Mouse (Mus musculus): ENCODE results near the gene Gm28038. TPM values are rescaled to one million over a fixed set of nuclear protein-coding genes. Genes with fewer than 3 reads are reported as not detected.

The Gm28038 gene
- polyA plus RNA-seq, 1 experiment from 2014 or later: not detected

DNA sequence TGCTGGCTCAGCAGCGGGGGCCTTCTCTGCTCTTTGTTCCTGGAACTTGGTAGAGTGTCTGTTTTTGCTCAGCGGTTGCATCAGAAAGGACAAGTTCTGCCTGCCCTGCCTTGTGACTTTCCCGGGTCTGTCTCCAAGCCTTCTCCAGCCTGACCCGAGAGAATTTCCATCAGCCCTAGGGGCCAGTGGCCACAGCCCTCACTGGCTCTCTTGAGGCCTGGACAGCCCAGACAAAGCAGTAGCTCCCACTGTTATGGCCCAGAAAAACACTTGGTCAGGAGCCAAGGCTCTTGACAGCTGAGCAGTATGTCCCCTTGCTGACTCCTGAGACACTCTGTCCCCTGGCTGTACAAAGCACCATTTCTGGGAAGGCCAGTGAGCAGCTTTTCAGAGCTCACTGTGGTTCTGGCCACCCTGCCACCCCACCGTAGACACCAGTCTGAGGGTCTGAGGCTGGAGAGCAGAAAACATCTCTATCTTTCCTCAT lies 15.0 kb upstream of the Gm28038 start, which contains the start of gene Phyhd1:
Phyhd1 (plus strand) TSS at position 437 of the 487 bp plus-strand sequence.
- no peak within 1 kb of the TSS; the same call in none of the 2 replicates for H3K9ac ChIP-seq (ENCODE audit: low read depth, low read length)
- no peak for TF ChIP-seq CTCF (IDR thresholded peaks at IDR 0.05; ENCODE audit: low read depth)
- WGBS: 36% methylated on average over 5 of the region's 5 CpGs
- no peaks in the 10 kb centered on the region for H3K9me3 ChIP-seq (ENCODE audit: control insufficient read depth)
- 0 out of 2 replicates have a peak, but pooled peaks cover 12% of the 10 kb centered on the region for H3K4me1 ChIP-seq (replicated peaks; ENCODE audit: control insufficient read depth, insufficient read depth, low read length)
- H3K4me2 ChIP-seq (replicated peaks; ENCODE audit: low read depth): peak within 1 kb of the TSS; percentile 35; the same call in 1 of the 2 replicates
- no peak for ATAC-seq
- 0 out of 2 replicates have a peak within 1 kb of the TSS, but pooled peaks have one; percentile 7 for H3K4me3 ChIP-seq (ENCODE audit: low read depth, low read length)
- no peaks in the 10 kb centered on the region for H3K27me3 ChIP-seq (replicated peaks; ENCODE audit: control insufficient read depth, insufficient read depth, low read length)
- peak within 1 kb of the TSS; percentile 79 for H3K27ac ChIP-seq (ENCODE audit: low read depth, low read length)
- H3K36me3 ChIP-seq (ENCODE audit: control insufficient read depth, insufficient read depth): peaks cover 36% of the 10 kb centered on the region

DNA sequence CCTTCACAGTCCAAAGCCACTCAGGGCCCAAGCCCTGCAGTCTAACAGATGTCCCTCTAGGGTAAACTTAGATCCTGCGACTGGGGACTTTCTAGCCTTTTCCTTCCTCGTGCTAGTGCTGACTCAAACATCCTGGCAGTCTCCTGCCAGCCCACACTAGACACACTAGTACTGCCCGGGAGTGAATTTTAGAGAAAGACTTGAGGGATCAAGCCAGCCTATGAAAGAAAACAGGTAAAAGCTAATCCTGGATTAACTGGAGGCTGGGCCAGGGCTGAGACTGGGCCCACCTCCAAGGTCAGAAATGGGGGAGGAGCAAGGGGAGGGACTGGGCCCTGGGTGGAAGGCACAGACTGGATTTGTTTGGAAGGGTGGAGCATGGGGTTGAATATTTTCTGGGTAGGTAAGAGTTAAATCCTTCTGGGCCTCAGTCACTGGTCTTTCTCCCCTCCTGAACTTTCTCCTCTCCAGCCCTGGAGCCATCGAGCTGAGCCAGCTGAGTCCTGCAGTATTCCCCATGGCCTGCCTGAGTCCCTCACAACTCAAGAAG lies 14.4 kb upstream of the Gm28038 start:
- H3K27ac ChIP-seq (ENCODE audit: low read depth, low read length): peak overlapping the region; percentile 79
- H3K36me3 ChIP-seq (ENCODE audit: control insufficient read depth, insufficient read depth): peaks cover 32% of the 10 kb centered on the region
- H3K27me3 ChIP-seq (replicated peaks; ENCODE audit: control insufficient read depth, insufficient read depth, low read length): no peaks in the 10 kb centered on the region
- no peak for TF ChIP-seq CTCF (IDR thresholded peaks at IDR 0.05; ENCODE audit: low read depth)
- no peak overlapping the region; the same call in none of the 2 replicates for H3K9ac ChIP-seq (ENCODE audit: low read depth, low read length)
- H3K4me2 ChIP-seq (replicated peaks; ENCODE audit: low read depth): peak overlapping the region; percentile 35; the same call in 1 of the 2 replicates
- no peaks in the 10 kb centered on the region for H3K9me3 ChIP-seq (ENCODE audit: control insufficient read depth)
- WGBS: 4% methylated on average over 4 of the region's 4 CpGs
- peak; percentile 32; the same call in 1 of the 2 replicates for ATAC-seq
- H3K4me3 ChIP-seq (ENCODE audit: low read depth, low read length): 0 out of 2 replicates have a peak overlapping the region, but pooled peaks have one; percentile 7
- H3K4me1 ChIP-seq (replicated peaks; ENCODE audit: control insufficient read depth, insufficient read depth, low read length): 0 out of 2 replicates have a peak, but pooled peaks cover 12% of the 10 kb centered on the region

DNA sequence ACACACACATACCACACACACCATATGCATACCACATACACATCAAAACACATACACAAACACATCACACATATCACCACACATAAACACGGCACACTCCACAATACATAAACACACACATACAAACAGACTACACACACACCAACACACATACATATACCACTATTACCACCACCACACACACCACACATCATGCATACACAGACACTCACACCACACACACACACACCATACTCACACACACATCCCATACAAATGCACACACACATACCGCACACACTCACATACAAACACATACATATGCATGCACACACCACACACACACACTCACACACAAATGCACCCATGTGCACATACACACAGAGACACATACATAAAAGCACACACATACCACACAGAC lies 13.4 kb upstream of the Gm28038 start:
- peak overlapping the region; percentile 79; the same call in 1 of the 2 replicates for H3K27ac ChIP-seq (ENCODE audit: low read depth, low read length)

DNA sequence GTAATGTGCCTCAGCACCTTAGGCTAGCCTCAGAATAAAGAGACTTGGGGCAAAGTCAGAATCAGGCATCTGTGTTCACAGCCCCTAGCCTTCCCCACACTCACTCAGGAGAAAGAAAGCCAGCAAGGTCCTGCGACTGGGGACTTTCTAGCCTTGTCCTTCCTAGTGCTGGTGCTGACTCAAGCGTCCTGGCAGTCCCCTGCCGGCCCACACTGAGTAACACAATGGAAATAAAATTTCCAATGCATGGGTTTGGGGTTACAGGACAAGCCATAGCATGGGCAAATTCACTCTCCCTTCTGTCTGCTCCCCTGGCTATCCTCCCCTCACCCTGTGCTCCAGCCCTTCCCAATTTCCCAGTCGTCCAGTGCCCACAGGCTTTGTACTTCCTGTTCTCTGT lies 12.5 kb upstream of the Gm28038 start:
- Histone ChIP-seq H3K27ac (ENCODE audit: low read depth, low read length) (no peak overlapping the region), H3K9me3 (ENCODE audit: control insufficient read depth) (no peaks in the 10 kb centered on the region), H3K4me2 (replicated peaks; ENCODE audit: low read depth) (no peak overlapping the region), H3K9ac (ENCODE audit: low read depth, low read length) (no peak overlapping the region), H3K36me3 (ENCODE audit: control insufficient read depth, insufficient read depth) (peaks cover 15% of the 10 kb centered on the region), H3K4me3 (ENCODE audit: low read depth, low read length) (no peak overlapping the region), H3K27me3 (replicated peaks; ENCODE audit: control insufficient read depth, insufficient read depth, low read length) (no peaks in the 10 kb centered on the region), H3K4me1 (replicated peaks; ENCODE audit: control insufficient read depth, insufficient read depth, low read length) (0 out of 2 replicates have a peak, but pooled peaks cover 12% of the 10 kb centered on the region)
- ATAC-seq: no peak
- WGBS: 72% methylated on average over 4 of the region's 4 CpGs
- TF ChIP-seq CTCF (IDR thresholded peaks at IDR 0.05; ENCODE audit: low read depth): 0 out of 2 replicates have a peak, but pooled peaks have one; percentile 6

More for the DNA sequence above, 13.4 kb upstream of the Gm28038 start:
- Histone ChIP-seq H3K27me3 (replicated peaks; ENCODE audit: control insufficient read depth, insufficient read depth, low read length) (no peaks in the 10 kb centered on the region), H3K36me3 (ENCODE audit: control insufficient read depth, insufficient read depth) (peaks cover 22% of the 10 kb centered on the region), H3K4me2 (replicated peaks; ENCODE audit: low read depth) (no peak overlapping the region), H3K9me3 (ENCODE audit: control insufficient read depth) (no peaks in the 10 kb centered on the region), H3K4me3 (ENCODE audit: low read depth, low read length) (no peak overlapping the region), H3K9ac (ENCODE audit: low read depth, low read length) (no peak overlapping the region), H3K4me1 (replicated peaks; ENCODE audit: control insufficient read depth, insufficient read depth, low read length) (0 out of 2 replicates have a peak, but pooled peaks cover 12% of the 10 kb centered on the region)
- TF ChIP-seq CTCF (IDR thresholded peaks at IDR 0.05; ENCODE audit: low read depth): no peak
- ATAC-seq: no peak
- whole genome bisulfite sequencing: 94% methylated on average over 2 of the region's 2 CpGs

DNA sequence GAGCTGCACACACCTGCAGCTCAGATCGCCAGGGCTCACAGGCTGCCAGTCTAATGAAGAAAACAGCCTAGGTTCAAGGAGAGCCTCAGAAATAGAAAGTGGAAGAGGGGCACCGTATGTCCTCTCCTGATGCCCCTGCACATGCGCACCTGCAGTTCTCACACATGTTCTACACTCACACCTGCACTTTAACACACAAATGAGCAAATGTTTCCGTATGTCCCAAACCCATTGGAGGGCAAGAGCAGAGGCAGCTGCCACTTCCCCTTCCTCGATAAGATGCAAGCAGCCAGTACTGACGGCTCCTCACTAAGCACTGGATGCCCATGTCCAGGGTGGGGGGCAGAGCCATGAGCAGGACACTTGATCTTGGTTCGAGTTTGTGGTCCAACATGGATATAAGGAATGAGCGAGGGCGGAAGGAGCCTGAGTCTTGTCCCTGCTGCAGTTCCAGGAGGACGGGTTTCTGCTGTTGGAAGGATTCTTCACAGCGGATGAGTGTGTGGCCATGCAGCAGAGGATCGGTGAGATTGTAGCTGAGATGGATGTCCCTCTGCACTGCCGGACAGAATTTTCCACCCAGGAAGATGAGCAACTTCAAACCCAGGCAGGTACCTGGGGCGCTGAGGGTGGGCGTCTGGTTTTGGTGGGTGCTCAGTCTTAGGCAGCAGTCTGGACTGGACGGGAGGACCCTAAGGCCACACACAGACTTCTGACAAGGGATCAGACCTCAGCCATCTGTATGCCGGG lies 11.4 kb upstream of the Gm28038 start:
- no peak for TF ChIP-seq CTCF (IDR thresholded peaks at IDR 0.05; ENCODE audit: low read depth)
- Histone ChIP-seq H3K4me3 (ENCODE audit: low read depth, low read length) (no peak overlapping the region), H3K9ac (ENCODE audit: low read depth, low read length) (no peak overlapping the region), H3K27me3 (replicated peaks; ENCODE audit: control insufficient read depth, insufficient read depth, low read length) (no peaks in the 10 kb centered on the region), H3K9me3 (ENCODE audit: control insufficient read depth) (no peaks in the 10 kb centered on the region), H3K4me2 (replicated peaks; ENCODE audit: low read depth) (no peak overlapping the region), H3K36me3 (ENCODE audit: control insufficient read depth, insufficient read depth) (0 out of 2 replicates have a peak, but pooled peaks cover 5% of the 10 kb centered on the region), H3K27ac (ENCODE audit: low read depth, low read length) (peak overlapping the region; percentile 5; the same call in 1 of the 2 replicates), H3K4me1 (replicated peaks; ENCODE audit: control insufficient read depth, insufficient read depth, low read length) (0 out of 2 replicates have a peak, but pooled peaks cover 12% of the 10 kb centered on the region)
- ATAC-seq: no peak
- whole genome bisulfite sequencing: 85% methylated on average over 17 of the region's 17 CpGs

DNA sequence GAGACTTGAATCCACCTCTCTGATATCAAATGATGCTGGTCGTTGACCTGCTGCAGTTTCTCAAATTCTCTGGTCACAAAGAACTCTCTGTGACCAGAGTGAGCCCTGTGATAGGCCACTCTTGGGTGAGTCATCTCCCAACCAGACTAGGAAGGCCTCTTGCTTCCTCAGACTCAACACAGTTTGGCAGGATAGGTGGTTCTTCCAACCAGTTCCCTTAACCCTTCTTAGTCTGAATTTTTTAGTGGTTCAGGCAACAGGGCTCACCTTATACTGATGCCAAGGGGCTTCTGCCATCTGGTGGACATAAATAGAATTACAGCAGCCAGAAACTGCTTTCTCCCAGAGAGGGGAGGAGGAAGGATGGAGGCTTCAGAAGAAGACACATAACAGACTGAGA lies 10.7 kb upstream of the Gm28038 start:
- Histone ChIP-seq H3K4me2 (replicated peaks; ENCODE audit: low read depth) (no peak overlapping the region), H3K27ac (ENCODE audit: low read depth, low read length) (no peak overlapping the region), H3K4me3 (ENCODE audit: low read depth, low read length) (no peak overlapping the region), H3K27me3 (replicated peaks; ENCODE audit: control insufficient read depth, insufficient read depth, low read length) (no peaks in the 10 kb centered on the region), H3K9ac (ENCODE audit: low read depth, low read length) (no peak overlapping the region), H3K36me3 (ENCODE audit: control insufficient read depth, insufficient read depth) (no peaks in the 10 kb centered on the region), H3K9me3 (ENCODE audit: control insufficient read depth) (no peaks in the 10 kb centered on the region), H3K4me1 (replicated peaks; ENCODE audit: control insufficient read depth, insufficient read depth, low read length) (0 out of 2 replicates have a peak, but pooled peaks cover 12% of the 10 kb centered on the region)
- ATAC-seq: peak; percentile 89
- 3% methylated on average over 1 of the region's 1 CpGs for WGBS
- peak; percentile 96 for TF ChIP-seq CTCF (IDR thresholded peaks at IDR 0.05; ENCODE audit: low read depth)
